Mouse (Mus musculus) liver, embryonic 16.5 days (tissue): Measurements from ENCODE around the gene Scn4a. TPM values are rescaled to one million over a fixed set of nuclear protein-coding genes. Genes with fewer than 3 reads are reported as not detected.

ENCODE experiments used
- ATAC-seq: fragments of 200-750 bp; cut with Nextera tagmentation; 2 replicates; pipeline ENCODE4 v1.8.0; 2017; ENCODE audit warnings: low read depth, mild to moderate bottlenecking, moderate number of reproducible peaks, moderate library complexity
- H3K27ac ChIP-seq: fragments of 300-500 bp; sonication (generic); 2 replicates; pipeline ENCODE4 v1.5.1; 2014; ENCODE audit warnings: mild to moderate bottlenecking, low read length
- H3K27me3 ChIP-seq: fragments of 300-500 bp; sonication (generic); 2 replicates; pipeline ENCODE4 v1.6.1; 2014; ENCODE audit warnings: low read depth, low read length, mixed read lengths; ENCODE audit not compliant: control insufficient read depth, insufficient read depth
- H3K36me3 ChIP-seq: fragments of 300-500 bp; sonication (generic); 2 replicates; pipeline ENCODE4 v1.6.1; 2014; ENCODE audit warnings: mild to moderate bottlenecking; ENCODE audit not compliant: control insufficient read depth, insufficient read depth
- H3K4me1 ChIP-seq: fragments of 300-500 bp; sonication (generic); 2 replicates; pipeline ENCODE4 v1.6.1; 2014; ENCODE audit warnings: low read depth, low read length, mixed read lengths; ENCODE audit not compliant: control insufficient read depth
- H3K4me2 ChIP-seq: fragments of 300-500 bp; sonication (generic); 2 replicates; pipeline ENCODE4 v1.6.1; 2014; ENCODE audit warnings: low read depth, low read length, mixed read lengths
- H3K4me3 ChIP-seq: fragments of 300-500 bp; sonication (generic); 2 replicates; pipeline ENCODE4 v1.5.1; 2014; ENCODE audit warnings: low read depth, mild to moderate bottlenecking, low read length
- H3K9ac ChIP-seq: fragments of 300-500 bp; sonication (generic); 2 replicates; pipeline ENCODE4 v1.6.1; 2014; ENCODE audit warnings: low read depth, low read length
- H3K9me3 ChIP-seq: fragments of 300-500 bp; sonication (generic); replicated peaks from 2 replicates; pipeline ENCODE4 v1.6.1; 2016; ENCODE audit warnings: low read length; ENCODE audit not compliant: control insufficient read depth
- WGBS: fragments of 180-500 bp; shearing (Covaris S2); extraction: QIAGEN DNeasy Blood & Tissue Kit; methylation state at CpG from one replicate; pipeline ENCODE4 v1.1.7; 2014; ENCODE audit not compliant: insufficient replicate concordance; 5-methylcytosine and 5-hydroxymethylcytosine counted together
- polyA plus RNA-seq: library from polyadenylated mRNA; unstranded; fragments of >200 nt; fragmentation: Nextera tagmentation; extraction: Ambion mirVana; gene quantifications from 2 replicates; pipeline ENCODE4 v1.2.1, GENCODE M21; 2015

The Scn4a gene
- polyA plus RNA-seq, 1 experiment from 2014 or later = 0.13 TPM

GRCm38 (mm10) chr11:106387791-106388216 is 34.7 kb upstream of the Scn4a start, which contains the start of gene Icam2:
Icam2 (minus strand) TSS chr11:106388075.
- 12% methylated on average over 6 of the region's 6 CpGs for WGBS
- H3K27me3 ChIP-seq = no peaks in the 10 kb centered on the region
- no peaks in the 10 kb centered on the region for H3K36me3 ChIP-seq
- no peak within 1 kb of the TSS for H3K4me2 ChIP-seq
- H3K4me1 ChIP-seq = peaks cover 13% of the 10 kb centered on the region
- no peak within 1 kb of the TSS for H3K9ac ChIP-seq
- 0 out of 2 replicates have a peak within 1 kb of the TSS, but pooled peaks have one; percentile 1 for H3K4me3 ChIP-seq
- H3K27ac ChIP-seq = peak within 1 kb of the TSS; percentile 21; the same call in 1 of the 2 replicates
- no peak for ATAC-seq
- no peaks in the 10 kb centered on the region for H3K9me3 ChIP-seq

GRCm38 (mm10) chr11:106387020-106387419 is 33.9 kb upstream of the Scn4a start:
- no peaks in the 10 kb centered on the region for H3K27me3 ChIP-seq
- no peak overlapping the region for H3K9ac ChIP-seq
- no peaks in the 10 kb centered on the region for H3K9me3 ChIP-seq
- no peak overlapping the region for H3K27ac ChIP-seq
- H3K36me3 ChIP-seq = no peaks in the 10 kb centered on the region
- no peak for ATAC-seq
- 31% methylated on average over 6 of the region's 6 CpGs for WGBS
- H3K4me3 ChIP-seq = 0 out of 2 replicates have a peak overlapping the region, but pooled peaks have one; percentile 1
- no peak overlapping the region for H3K4me2 ChIP-seq
- peaks cover 12% of the 10 kb centered on the region for H3K4me1 ChIP-seq

GRCm38 (mm10) chr11:106386409-106386808 is 33.3 kb upstream of the Scn4a start:
- Histone ChIP-seq H3K36me3 (no peaks in the 10 kb centered on the region), H3K4me1 (peaks cover 10% of the 10 kb centered on the region), H3K4me3 (no peak overlapping the region), H3K27ac (no peak overlapping the region), H3K27me3 (no peaks in the 10 kb centered on the region), H3K9me3 (no peaks in the 10 kb centered on the region), H3K4me2 (no peak overlapping the region), H3K9ac (no peak overlapping the region)
- ATAC-seq = no peak
- WGBS = 39% methylated on average over 3 of the region's 3 CpGs

- 38% methylated on average over 6 of the region's 6 CpGs for WGBS
- H3K27ac ChIP-seq = no peak overlapping the region
- no peak overlapping the region for H3K4me3 ChIP-seq
- no peaks in the 10 kb centered on the region for H3K27me3 ChIP-seq
- H3K9ac ChIP-seq = no peak overlapping the region
- H3K4me2 ChIP-seq = no peak overlapping the region
- no peak for ATAC-seq
- no peaks in the 10 kb centered on the region for H3K9me3 ChIP-seq
- H3K4me1 ChIP-seq = peaks cover 10% of the 10 kb centered on the region
- H3K36me3 ChIP-seq = no peaks in the 10 kb centered on the region
These were observed 30.1 kb upstream of the Scn4a start for GRCm38 (mm10) chr11:106383051-106383790.

- WGBS = 13% methylated on average over 5 of the region's 5 CpGs
- H3K4me3 ChIP-seq = no peak overlapping the region; the same call in 1 of the 2 replicates
- H3K4me2 ChIP-seq = no peak overlapping the region
- no peak overlapping the region for H3K27ac ChIP-seq
- ATAC-seq = peak; percentile 54
- H3K36me3 ChIP-seq = no peaks in the 10 kb centered on the region
- peaks cover 10% of the 10 kb centered on the region for H3K4me1 ChIP-seq
- H3K27me3 ChIP-seq = no peaks in the 10 kb centered on the region
- no peaks in the 10 kb centered on the region for H3K9me3 ChIP-seq
- no peak overlapping the region for H3K9ac ChIP-seq
These were observed 29.3 kb upstream of the Scn4a start for GRCm38 (mm10) chr11:106382424-106382823.

- Histone ChIP-seq H3K27ac (no peak overlapping the region), H3K27me3 (no peaks in the 10 kb centered on the region), H3K4me1 (peaks cover 10% of the 10 kb centered on the region), H3K4me2 (peak overlapping the region; percentile 7; the same call in 1 of the 2 replicates), H3K9ac (no peak overlapping the region), H3K36me3 (no peaks in the 10 kb centered on the region), H3K4me3 (peak overlapping the region; percentile 1), H3K9me3 (no peaks in the 10 kb centered on the region)
- WGBS = 48% methylated on average over 7 of the region's 7 CpGs
- ATAC-seq = no peak
These were observed 28.8 kb upstream of the Scn4a start for GRCm38 (mm10) chr11:106381883-106382282.

GRCm38 (mm10) chr11:106381011-106381410 is 27.9 kb upstream of the Scn4a start:
- Histone ChIP-seq H3K4me3 (no peak overlapping the region), H3K27me3 (no peaks in the 10 kb centered on the region), H3K9me3 (no peaks in the 10 kb centered on the region), H3K4me2 (no peak overlapping the region), H3K4me1 (peaks cover 9% of the 10 kb centered on the region), H3K27ac (no peak overlapping the region), H3K9ac (no peak overlapping the region), H3K36me3 (no peaks in the 10 kb centered on the region)
- no peak for ATAC-seq
- WGBS = 63% methylated on average over 11 of the region's 11 CpGs

- no peaks in the 10 kb centered on the region for H3K36me3 ChIP-seq
- no peaks in the 10 kb centered on the region for H3K9me3 ChIP-seq
- H3K4me1 ChIP-seq = no peaks in the 10 kb centered on the region
- no peak for ATAC-seq
- no peak overlapping the region for H3K4me2 ChIP-seq
- 60% methylated on average over 5 of the region's 5 CpGs for WGBS
- no peak overlapping the region for H3K4me3 ChIP-seq
- no peak overlapping the region for H3K27ac ChIP-seq
- H3K9ac ChIP-seq = no peak overlapping the region
- H3K27me3 ChIP-seq = no peaks in the 10 kb centered on the region
These were observed 21.9 kb upstream of the Scn4a start for GRCm38 (mm10) chr11:106374979-106375378.

- Histone ChIP-seq H3K4me2 (no peak overlapping the region), H3K36me3 (no peaks in the 10 kb centered on the region), H3K4me3 (no peak overlapping the region), H3K9ac (no peak overlapping the region), H3K27ac (no peak overlapping the region), H3K27me3 (no peaks in the 10 kb centered on the region), H3K4me1 (no peaks in the 10 kb centered on the region), H3K9me3 (no peaks in the 10 kb centered on the region)
- WGBS = 34% methylated on average over 9 of the region's 9 CpGs
- no peak for ATAC-seq
These were observed 21.5 kb upstream of the Scn4a start for GRCm38 (mm10) chr11:106374559-106374958.
